Mouse (Mus musculus) induced T-regulatory cell, adult 2 months (primary cell): Measurements from ENCODE around the gene Tpcn2.

Experiments used
- DNase-seq: peaks from one replicate; pipeline ENCODE4 v3.0.0-alpha.2; 2012; ENCODE audit warnings: low read depth

Tpcn2 gene

DNA sequence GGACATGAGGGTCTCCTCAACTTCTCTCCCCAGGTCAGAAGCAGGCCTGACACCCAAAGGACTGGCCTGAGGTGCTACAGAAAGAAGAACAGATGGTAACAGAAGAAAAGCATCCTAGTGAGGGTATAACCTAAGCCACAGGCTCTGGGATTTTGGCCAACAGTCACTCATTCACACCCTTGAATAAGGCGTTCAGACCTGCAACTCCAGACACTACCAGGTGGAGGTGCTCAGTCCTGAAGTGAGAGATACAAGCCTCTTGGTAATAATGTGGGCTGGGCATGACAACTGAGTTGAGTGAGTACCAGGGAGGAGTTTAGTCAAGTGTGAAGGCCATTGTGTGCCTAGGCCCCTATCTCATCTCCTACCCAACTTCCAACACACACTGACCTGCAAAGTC, 129.7 kb downstream of the Tpcn2 start:
- no peak for DNase-seq

DNA sequence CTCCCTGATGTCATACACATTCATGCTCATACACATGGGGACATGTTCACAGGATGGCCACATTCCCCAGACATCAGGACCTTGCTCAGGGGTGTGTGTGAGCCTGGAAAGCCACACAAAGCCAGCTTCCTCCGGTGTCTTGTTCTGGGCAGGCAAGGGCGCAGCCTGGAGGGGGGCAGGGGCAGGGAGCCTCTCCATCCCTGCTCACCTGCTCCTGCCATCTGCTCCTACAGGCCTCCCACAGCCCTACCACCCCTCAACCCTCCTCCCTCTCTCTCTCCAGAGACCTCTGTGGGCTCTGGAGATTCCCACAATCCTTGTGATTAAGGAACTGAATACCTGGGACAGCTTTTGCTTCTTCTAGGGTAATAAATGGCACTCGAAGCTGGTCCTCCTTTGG, 132.0 kb downstream of the Tpcn2 start:
- DNase-seq: no peak

DNA sequence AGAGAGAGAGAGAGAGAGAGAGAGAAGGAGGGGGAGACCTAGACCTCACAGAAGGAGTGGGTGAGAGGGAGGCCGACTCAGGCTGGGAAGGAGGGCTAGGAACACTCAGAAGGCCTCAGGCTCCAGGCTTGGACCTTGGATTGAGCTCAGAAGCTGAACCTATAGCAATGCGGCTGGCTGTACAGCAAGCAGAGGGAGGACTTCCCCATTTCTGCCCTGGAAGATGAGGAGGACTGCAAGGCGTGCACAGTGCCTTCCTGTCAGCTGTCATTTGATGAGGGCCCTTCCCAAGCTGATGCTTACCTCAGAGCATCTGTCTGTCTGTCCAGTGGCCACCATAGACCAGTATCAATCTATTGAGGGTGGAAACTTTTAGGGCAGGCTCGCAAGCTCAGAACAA, 134.9 kb downstream of the Tpcn2 start:
- no peak for DNase-seq

DNA sequence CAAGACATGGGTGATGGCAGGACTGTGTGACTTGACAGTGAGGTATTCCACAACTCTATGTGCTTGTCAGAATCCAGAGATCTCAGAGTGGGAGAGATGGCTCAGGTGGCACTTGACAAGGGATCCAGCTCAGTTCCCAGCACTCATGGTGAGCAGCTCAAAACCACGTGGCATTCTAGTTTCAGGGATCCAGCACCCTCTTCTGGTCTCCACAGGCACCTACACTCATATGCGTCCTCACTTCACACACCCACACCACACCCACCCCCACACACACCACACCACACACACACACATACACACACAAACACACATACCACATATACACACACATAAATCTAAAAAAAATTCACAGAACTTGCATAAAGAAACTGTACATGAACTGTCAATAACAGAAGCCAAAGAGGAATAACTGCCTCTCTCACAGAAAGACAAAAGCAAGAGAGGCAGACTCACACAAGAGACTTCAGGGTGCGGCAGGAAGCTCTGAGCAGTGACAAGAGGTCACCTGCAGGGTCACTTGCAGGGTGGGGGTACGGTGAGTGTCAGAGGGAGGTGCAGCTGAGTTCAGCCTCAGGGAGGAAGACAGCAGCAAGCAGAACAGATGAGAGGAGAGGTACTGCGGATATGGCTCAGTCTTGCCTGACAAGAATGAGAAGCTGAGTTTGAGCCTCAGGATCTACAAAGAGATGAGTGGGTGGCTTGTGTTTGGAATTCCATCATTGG, 135.7 kb downstream of the Tpcn2 start:
- no peak for DNase-seq

DNA sequence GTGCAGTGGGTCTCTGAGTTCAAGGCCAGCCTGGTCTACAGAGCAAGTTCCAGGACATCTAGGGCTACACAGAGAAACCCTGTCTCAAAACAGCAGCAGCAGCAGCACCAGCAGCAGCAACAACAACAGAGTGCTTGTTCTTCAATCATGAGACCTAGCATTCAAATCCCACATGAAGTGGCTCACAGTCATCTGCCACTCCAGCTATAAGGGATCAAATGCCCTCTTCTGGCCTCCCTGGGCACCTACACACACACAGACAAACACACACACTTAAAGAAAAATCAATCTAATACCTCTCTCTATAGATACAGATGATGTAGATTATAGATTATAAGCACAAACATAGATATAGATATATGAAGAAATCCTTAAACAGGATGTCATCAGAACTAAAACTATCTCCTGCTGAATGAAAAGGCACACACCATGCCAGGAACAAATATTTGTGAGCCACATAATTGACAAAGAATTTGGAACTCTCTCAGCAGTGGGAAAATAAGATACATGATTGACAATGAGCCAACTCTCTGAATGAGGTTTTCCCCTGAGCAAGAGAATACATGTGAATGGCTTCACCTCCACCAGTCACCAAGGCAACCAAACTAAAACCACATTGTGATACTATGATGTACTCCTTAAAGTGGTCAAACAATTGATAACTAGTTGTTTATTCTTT, 137.4 kb downstream of the Tpcn2 start:
- no peak for DNase-seq

DNA sequence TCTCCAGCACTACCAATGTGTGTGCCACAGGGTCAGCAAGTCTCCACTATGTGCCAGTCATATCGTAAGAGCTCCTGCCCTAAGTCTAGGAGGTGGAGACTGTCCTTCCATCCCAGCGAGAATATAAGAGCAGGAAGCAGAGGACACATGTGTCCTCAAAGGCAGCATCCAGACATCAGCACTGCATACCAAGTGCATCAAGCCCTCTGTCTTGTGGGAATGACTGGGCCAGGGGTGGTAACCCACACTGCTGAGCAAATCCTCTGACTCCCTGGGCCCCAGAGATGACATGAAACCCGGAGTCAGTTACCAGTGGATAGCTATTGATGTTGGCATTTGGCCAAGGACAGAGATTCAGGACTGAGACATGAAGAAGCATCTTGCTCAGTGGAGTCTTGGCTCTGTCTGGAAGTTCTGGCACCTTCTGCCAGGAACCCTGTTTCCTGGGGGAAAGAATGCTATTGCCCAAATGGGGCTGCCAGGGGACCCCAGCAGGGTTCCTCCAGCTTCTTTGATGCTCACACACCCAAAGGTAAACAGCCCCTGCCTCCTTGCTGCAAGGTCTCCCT, 140.2 kb downstream of the Tpcn2 start:
- no peak for DNase-seq

GRCm38 (mm10) chr7:145140656-145141055, 143.2 kb downstream of the Tpcn2 start:
- no peak for DNase-seq

DNA sequence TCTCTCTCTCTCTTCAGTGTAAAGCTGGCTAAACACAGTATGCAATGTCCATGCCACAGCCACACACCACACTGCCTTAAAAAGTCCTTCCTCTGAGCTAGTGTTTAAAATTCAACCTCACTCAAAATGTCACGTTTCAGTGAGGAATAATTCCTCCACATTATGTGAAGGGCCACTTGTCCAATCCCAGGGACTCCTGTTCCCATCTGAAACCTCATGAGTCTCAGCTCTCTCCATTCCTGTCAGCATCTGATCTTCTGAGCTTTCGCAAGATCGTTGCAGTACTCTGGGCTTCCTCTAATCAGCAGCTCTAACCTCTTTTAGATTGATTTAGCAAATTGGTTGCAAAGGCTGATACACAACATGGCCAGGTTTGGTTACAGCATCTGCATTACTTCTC, 144.2 kb downstream of the Tpcn2 start:
- DNase-seq: no peak

GRCm38 (mm10) chr7:145139100-145139499, 144.7 kb downstream of the Tpcn2 start:
- DNase-seq: no peak

DNA sequence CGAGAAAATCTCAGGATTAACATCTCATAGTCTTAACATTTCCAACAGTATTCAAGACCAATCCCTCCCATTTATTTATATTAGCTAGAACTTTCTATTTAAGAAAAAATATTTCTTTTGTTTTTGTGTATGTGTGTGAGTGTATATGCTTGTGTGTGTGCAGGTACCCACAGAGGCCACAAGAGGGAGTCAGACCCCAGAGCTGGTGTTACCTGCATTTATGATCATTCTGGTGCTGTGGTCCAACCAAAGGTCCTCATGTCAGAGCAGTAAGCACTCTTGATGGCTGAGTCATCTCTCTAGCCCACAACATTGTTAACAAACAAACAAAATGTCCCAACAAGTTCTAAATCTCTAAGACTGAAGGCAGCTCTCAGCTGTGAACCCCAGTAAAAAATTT, 145.9 kb downstream of the Tpcn2 start:
- DNase-seq: no peak

- no peak for DNase-seq
Measured at GRCm38 (mm10) chr7:145136831-145137230, 147.0 kb downstream of the Tpcn2 start.
